18 mouse cellular contexts compared by ENCODE assay signal in genomic region chr1:34132875-34133274, GRCm38 (mm10).
DNase-seq lines count a peak whose midpoint lies in the region; ATAC-seq lines count a peak whose summit lies in the region.
"Had no signal": no experiment of that assay in that cellular context is flagged by ENCODE, and none has a peak within 500 bp of the region (broad histone marks: within the 10 kb centered on the region; RNA-seq: fewer than 3 reads in every experiment).

No protein-coding gene starts in this region.

- H3K9me3 ChIP-seq in intestine, embryonic 16.5 days (ENCODE audit: control insufficient read depth, low read length): no peaks in the 10 kb centered on the region
- H3K9me3 ChIP-seq in intestine, embryonic 15.5 days: no peaks in the 10 kb centered on the region
- no peaks in the 10 kb centered on the region for H3K9me3 ChIP-seq in heart, embryonic 14.5 days (ENCODE audit: control insufficient read depth, low read length)
- H3K9me3 ChIP-seq in forebrain, embryonic 15.5 days: no peaks in the 10 kb centered on the region
- H3K9me3 ChIP-seq in forebrain, embryonic 13.5 days (replicated peaks): no peaks in the 10 kb centered on the region
- H3K9me3 ChIP-seq: embryonic facial prominence, embryonic 12.5 days; liver, embryonic 12.5 days had no signal

- no peak overlapping the region for H3K4me3 ChIP-seq in intestine, embryonic 16.5 days (ENCODE audit: low read length)
- no peak overlapping the region for H3K4me3 ChIP-seq in intestine, embryonic 15.5 days (replicated peaks)
- H3K4me3 ChIP-seq in heart, embryonic 14.5 days (ENCODE audit: control insufficient read depth in 1 of 2, insufficient read depth in 1 of 2, low read depth in 1 of 2, low read length in 2 of 2): no peak overlapping the region
- H3K4me3 ChIP-seq in forebrain, embryonic 15.5 days: no peak overlapping the region
- H3K4me3 ChIP-seq in forebrain, embryonic 13.5 days: no peak overlapping the region
- H3K4me3 ChIP-seq: embryonic facial prominence, embryonic 12.5 days; liver, embryonic 12.5 days had no signal

- ATAC-seq in intestine, embryonic 16.5 days: peak; percentile 30; the same call in 1 of the 2 replicates
- no peak for ATAC-seq in intestine, embryonic 15.5 days
- ATAC-seq in heart, embryonic 14.5 days (ENCODE audit: insufficient number of reproducible peaks, insufficient read depth, low FRiP score, low read depth): peak; percentile 60
- no peak for ATAC-seq in forebrain, embryonic 15.5 days (replicated peaks)
- ATAC-seq in forebrain, embryonic 13.5 days: no peak
- ATAC-seq: activated CD4-positive, CD25-positive, alpha-beta regulatory T cell, adult 4 months; liver, embryonic 12.5 days had no signal

- H3K27me3 ChIP-seq in intestine, embryonic 16.5 days (replicated peaks; ENCODE audit: control insufficient read depth, insufficient read depth, low read length): no peaks in the 10 kb centered on the region
- no peaks in the 10 kb centered on the region for H3K27me3 ChIP-seq in intestine, embryonic 15.5 days (replicated peaks)
- H3K27me3 ChIP-seq in heart, embryonic 14.5 days (ENCODE audit: control insufficient read depth, insufficient read depth, low read length): no peaks in the 10 kb centered on the region
- H3K27me3 ChIP-seq in forebrain, embryonic 15.5 days: no peaks in the 10 kb centered on the region
- H3K27me3 ChIP-seq in forebrain, embryonic 13.5 days: no peaks in the 10 kb centered on the region
- H3K27me3 ChIP-seq: embryonic facial prominence, embryonic 12.5 days; liver, embryonic 12.5 days had no signal

- peaks cover 17% of the 10 kb centered on the region for H3K4me1 ChIP-seq in intestine, embryonic 16.5 days (ENCODE audit: control insufficient read depth, insufficient read depth, low read length)
- peaks cover 9% of the 10 kb centered on the region; the same call in 1 of the 2 replicates for H3K4me1 ChIP-seq in intestine, embryonic 15.5 days (replicated peaks)
- peaks cover 24 to 64% of the 10 kb centered on the region in 2 experiments for H3K4me1 ChIP-seq in heart, embryonic 14.5 days (ENCODE audit: control insufficient read depth in 2 of 2, insufficient read depth in 2 of 2, low read length in 2 of 2)
- H3K4me1 ChIP-seq in forebrain, embryonic 15.5 days: no peaks in the 10 kb centered on the region
- peaks cover 12% of the 10 kb centered on the region; the same call in 1 of the 2 replicates for H3K4me1 ChIP-seq in forebrain, embryonic 13.5 days
- H3K4me1 ChIP-seq: embryonic facial prominence, embryonic 12.5 days had no signal

- H3K36me3 ChIP-seq in intestine, embryonic 16.5 days (ENCODE audit: control insufficient read depth, insufficient read depth, low read length): no peaks in the 10 kb centered on the region
- H3K36me3 ChIP-seq in intestine, embryonic 15.5 days: no peaks in the 10 kb centered on the region
- peaks cover 18% of the 10 kb centered on the region for H3K36me3 ChIP-seq in heart, embryonic 14.5 days (ENCODE audit: control insufficient read depth, insufficient read depth, low read length)
- H3K36me3 ChIP-seq in forebrain, embryonic 15.5 days: no peaks in the 10 kb centered on the region
- no peaks in the 10 kb centered on the region for H3K36me3 ChIP-seq in forebrain, embryonic 13.5 days (ENCODE audit: poor library complexity, severe bottlenecking)
- H3K36me3 ChIP-seq: embryonic facial prominence, embryonic 12.5 days; liver, embryonic 12.5 days had no signal

- no peak overlapping the region for H3K27ac ChIP-seq in intestine, embryonic 16.5 days (ENCODE audit: low read length)
- H3K27ac ChIP-seq in intestine, embryonic 15.5 days: no peak overlapping the region
- peak overlapping the region; percentile 81 to 93 for H3K27ac ChIP-seq in heart, embryonic 14.5 days (replicated peaks in 1 of 2; ENCODE audit: control insufficient read depth in 1 of 2, insufficient read depth in 1 of 2, low read depth in 2 of 2, low read length in 2 of 2)
- no peak overlapping the region for H3K27ac ChIP-seq in forebrain, embryonic 15.5 days (replicated peaks)
- H3K27ac ChIP-seq in forebrain, embryonic 13.5 days: no peak overlapping the region
- H3K27ac ChIP-seq: embryonic facial prominence, embryonic 12.5 days; liver, embryonic 12.5 days had no signal

- no peak overlapping the region for H3K9ac ChIP-seq in intestine, embryonic 16.5 days (ENCODE audit: low read depth, low read length)
- no peak overlapping the region for H3K9ac ChIP-seq in intestine, embryonic 15.5 days
- H3K9ac ChIP-seq in heart, embryonic 14.5 days (ENCODE audit: low read length): peak overlapping the region; percentile 67
- H3K9ac ChIP-seq in forebrain, embryonic 15.5 days (replicated peaks): no peak overlapping the region
- no peak overlapping the region for H3K9ac ChIP-seq in forebrain, embryonic 13.5 days
- H3K9ac ChIP-seq: embryonic facial prominence, embryonic 12.5 days; liver, embryonic 12.5 days had no signal

- peak; percentile 15 for DNase-seq in testis, postnatal 14 days (ENCODE audit: low spot score)
- no peak for DNase-seq in testis, postnatal 10 days (ENCODE audit: low spot score)
- peak; percentile 50 to 71 for DNase-seq in kidney, postnatal 4 days
- DNase-seq: cerebellum, postnatal 14 days; layer of hippocampus, postnatal 36 days; left cerebral cortex, postnatal 4 days; lung, postnatal 4 days; midbrain, embryonic 14.5 days; retina, postnatal 1 day; thymus, postnatal 25 days had no signal

- WGBS in intestine, embryonic 16.5 days: 73% methylated on average over 16 of the region's 16 CpGs
- 74% methylated on average over 16 of the region's 16 CpGs for WGBS in intestine, embryonic 15.5 days
- WGBS in heart, embryonic 14.5 days: 22% methylated on average over 16 of the region's 16 CpGs
- 85% methylated on average over 16 of the region's 16 CpGs for WGBS in forebrain, embryonic 15.5 days
- 89% methylated on average over 16 of the region's 16 CpGs for WGBS in forebrain, embryonic 13.5 days

- H3K4me2 ChIP-seq in intestine, embryonic 16.5 days (ENCODE audit: low read depth, low read length): no peak overlapping the region
- H3K4me2 ChIP-seq in intestine, embryonic 15.5 days (replicated peaks): no peak overlapping the region
- H3K4me2 ChIP-seq in heart, embryonic 14.5 days (ENCODE audit: low read length): peak overlapping the region; percentile 57
- H3K4me2 ChIP-seq in forebrain, embryonic 15.5 days (replicated peaks): no peak overlapping the region
- H3K4me2 ChIP-seq in forebrain, embryonic 13.5 days: no peak overlapping the region
- H3K4me2 ChIP-seq: embryonic facial prominence, embryonic 12.5 days; liver, embryonic 12.5 days had no signal

Comparison
In these comparisons a context has a peak if more than half of its experiments do, and no peak if none do; other contexts are left out.
1. ATAC-seq: peak in intestine, embryonic 16.5 days (single experiment) and heart, embryonic 14.5 days (single experiment); none in intestine, embryonic 15.5 days (single experiment), forebrain, embryonic 15.5 days (single experiment) and forebrain, embryonic 13.5 days (single experiment).
2. H3K27ac ChIP-seq: peak in heart, embryonic 14.5 days (2 of 2); none in intestine, embryonic 16.5 days (single experiment), intestine, embryonic 15.5 days (single experiment), forebrain, embryonic 15.5 days (single experiment) and forebrain, embryonic 13.5 days (single experiment).